Mouse (Mus musculus) heart, adult 11 months (tissue): ENCODE measurements around the gene Nubp1.
A peak's percentile ranks its signal among the peaks of the same experiment; 100 is the strongest.

Experiments
- DNase-seq: peaks from one replicate; pipeline ENCODE4 v3.0.0; 2022

The Nubp1 gene

GRCm38 (mm10) chr16:10417723-10418259 is 6.0 kb downstream of the Nubp1 start:
- peak; percentile 96 for DNase-seq

- DNase-seq = peak; percentile 87
These were observed 8.8 kb downstream of the Nubp1 start for GRCm38 (mm10) chr16:10420447-10421054.

GRCm38 (mm10) chr16:10431911-10432310 is 20.2 kb downstream of the Nubp1 start:
- no peak for DNase-seq

GRCm38 (mm10) chr16:10432387-10432786 is 20.6 kb downstream of the Nubp1 start:
- no peak for DNase-seq

- DNase-seq = no peak
These were observed 21.6 kb downstream of the Nubp1 start for GRCm38 (mm10) chr16:10433344-10433743.

GRCm38 (mm10) chr16:10436166-10436565 is 24.4 kb downstream of the Nubp1 start:
- peak; percentile 94 for DNase-seq

GRCm38 (mm10) chr16:10438055-10438454 is 26.3 kb downstream of the Nubp1 start:
- peak; percentile 92 for DNase-seq

- peak; percentile 88 for DNase-seq
These were observed 29.6 kb downstream of the Nubp1 start for GRCm38 (mm10) chr16:10441328-10441727.

GRCm38 (mm10) chr16:10441761-10442160 is 30.0 kb downstream of the Nubp1 start:
- no peak for DNase-seq

GRCm38 (mm10) chr16:10443723-10444122 is 32.0 kb downstream of the Nubp1 start:
- DNase-seq = no peak

GRCm38 (mm10) chr16:10446573-10447263 is 35.0 kb downstream of the Nubp1 start:
- DNase-seq = no peak

GRCm38 (mm10) chr16:10447264-10447594 is 35.5 kb downstream of the Nubp1 start, which contains the start of gene Tvp23a:
Gene Tvp23a (minus strand): TSS chr16:10447362.
- DNase-seq = peak; percentile 97

- DNase-seq = no peak
These were observed 36.0 kb downstream of the Nubp1 start for GRCm38 (mm10) chr16:10447781-10448180.

- DNase-seq = no peak
These were observed 37.2 kb downstream of the Nubp1 start for GRCm38 (mm10) chr16:10448931-10449330.

GRCm38 (mm10) chr16:10451906-10452305 is 40.2 kb downstream of the Nubp1 start:
- DNase-seq = no peak

- peak; percentile 98 for DNase-seq
These were observed 40.7 kb downstream of the Nubp1 start for GRCm38 (mm10) chr16:10452445-10452896.

- DNase-seq = no peak
These were observed 42.3 kb downstream of the Nubp1 start for GRCm38 (mm10) chr16:10453872-10454582.

- DNase-seq = no peak
These were observed 42.8 kb downstream of the Nubp1 start for GRCm38 (mm10) chr16:10454583-10454974.

- DNase-seq = no peak
These were observed 48.4 kb downstream of the Nubp1 start for GRCm38 (mm10) chr16:10460188-10460587.

GRCm38 (mm10) chr16:10461178-10461577 is 49.4 kb downstream of the Nubp1 start:
- peak; percentile 92 for DNase-seq

GRCm38 (mm10) chr16:10465011-10465681 is 53.4 kb downstream of the Nubp1 start:
- DNase-seq = peak; percentile 39

- peak; percentile 55 for DNase-seq
These were observed 55.8 kb downstream of the Nubp1 start for GRCm38 (mm10) chr16:10467391-10468107.
